Mouse (Mus musculus): ENCODE measurements around the gene Ccdc71.

Gene Ccdc71

GRCm38 (mm10) chr9:108489702-108490558 is 29.6 kb downstream of the Ccdc71 start:
- peak; percentile 48 for DNase-seq (ENCODE audit: low read depth, low spot score)

DNA sequence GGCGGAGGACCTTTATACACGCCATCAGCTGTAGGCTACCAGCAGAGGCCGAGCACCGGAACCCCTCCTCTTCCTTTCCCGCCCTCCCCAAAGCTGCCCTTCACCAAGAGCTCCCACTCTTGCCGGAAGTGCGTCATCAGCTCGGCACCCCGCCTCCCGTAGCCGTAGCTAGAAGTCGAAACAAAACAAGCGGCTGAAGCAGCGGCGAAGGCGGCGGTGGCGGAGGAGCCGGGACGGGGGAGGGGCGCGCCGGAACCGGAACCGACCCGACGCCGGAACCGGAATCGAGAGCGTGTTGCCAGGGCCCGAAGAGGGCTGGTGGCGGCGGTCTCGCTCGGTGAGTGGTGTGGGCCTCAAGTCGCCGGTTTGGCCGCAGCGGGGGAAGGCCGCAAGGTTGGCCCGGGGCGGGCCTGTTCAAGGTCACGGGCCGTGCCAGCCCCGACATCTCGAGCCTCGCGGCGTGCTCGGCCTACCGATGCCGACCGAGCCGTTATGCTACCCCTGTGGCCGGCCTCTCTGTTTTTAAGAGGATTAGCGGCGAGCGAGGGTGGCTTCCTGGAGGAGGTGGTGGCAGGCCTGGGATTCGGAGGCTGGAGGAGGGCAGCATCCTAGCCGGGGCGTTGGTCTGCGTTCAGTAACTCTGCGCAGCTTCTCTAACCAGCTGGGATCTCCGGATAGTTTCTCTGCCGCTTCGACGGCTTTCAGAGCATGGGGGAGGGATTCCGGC is 30.4 kb downstream of the Ccdc71 start, which contains the start of gene Usp19:
Gene Usp19 (plus strand): TSS at position 44 of the 727 bp plus-strand sequence.
- DNase-seq (ENCODE audit: low read depth, low spot score) = peak; percentile 98

- DNase-seq (ENCODE audit: low read depth, low spot score) = no peak
These were observed 30.9 kb downstream of the Ccdc71 start for GRCm38 (mm10) chr9:108491286-108491580.

- DNase-seq (ENCODE audit: low read depth, low spot score) = no peak
These were observed 31.9 kb downstream of the Ccdc71 start for GRCm38 (mm10) chr9:108492043-108492750.

- no peak for DNase-seq (ENCODE audit: low read depth, low spot score)
These were observed 32.9 kb downstream of the Ccdc71 start for GRCm38 (mm10) chr9:108493246-108493645.

DNA sequence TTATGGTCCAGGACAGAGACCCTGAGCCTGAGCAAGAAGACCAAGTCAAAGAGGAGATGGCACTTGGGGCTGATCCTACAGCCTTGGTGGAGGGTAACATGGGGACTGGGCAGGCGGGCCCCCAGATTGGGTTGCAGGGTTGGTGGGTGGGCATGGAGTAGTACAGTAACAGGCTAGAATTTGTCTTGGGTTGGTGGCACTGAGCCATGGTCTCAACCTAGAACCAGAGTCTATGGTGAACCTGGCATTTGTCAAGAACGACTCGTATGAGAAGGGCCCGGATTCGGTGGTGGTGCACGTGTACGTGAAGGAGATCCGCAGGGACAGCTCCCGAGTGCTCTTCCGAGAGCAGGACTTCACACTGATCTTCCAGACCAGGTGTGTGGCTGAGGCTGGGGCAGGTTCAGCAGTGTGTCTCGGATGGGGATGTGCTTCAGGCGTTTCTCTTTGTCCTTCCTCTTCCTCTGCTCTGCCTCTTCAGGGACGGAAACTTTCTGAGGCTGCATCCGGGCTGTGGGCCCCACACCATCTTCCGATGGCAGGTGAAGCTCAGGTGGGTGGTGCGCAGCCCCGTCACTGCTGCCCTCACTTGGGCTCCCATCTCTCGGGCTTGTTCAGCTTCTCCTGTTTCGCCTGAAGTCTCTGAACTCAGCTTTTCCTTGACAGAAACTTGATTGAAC is 34.0 kb downstream of the Ccdc71 start:
- DNase-seq (ENCODE audit: low read depth, low spot score) = no peak

DNA sequence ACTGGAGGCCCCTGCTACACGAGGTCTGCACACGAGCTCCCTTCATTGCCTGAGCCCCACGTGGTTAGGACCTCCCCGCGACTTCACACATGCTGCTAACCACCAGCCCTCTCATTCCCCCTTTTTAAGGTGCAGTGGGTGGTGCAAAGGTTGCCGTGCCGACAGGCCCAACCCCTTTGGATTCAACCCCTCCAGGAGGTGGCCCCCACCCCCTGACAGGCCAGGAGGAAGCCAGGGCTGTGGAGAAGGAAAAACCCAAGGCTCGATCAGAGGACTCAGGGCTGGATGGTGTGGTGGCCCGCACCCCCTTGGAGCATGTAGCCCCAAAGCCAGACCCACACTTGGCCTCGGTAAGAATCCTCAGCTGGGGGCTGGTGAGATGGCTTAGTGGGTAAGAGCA is 34.6 kb downstream of the Ccdc71 start:
- no peak for DNase-seq (ENCODE audit: low read depth, low spot score)

- no peak for DNase-seq (ENCODE audit: low read depth, low spot score)
These were observed 38.9 kb downstream of the Ccdc71 start for GRCm38 (mm10) chr9:108499231-108499630.

- DNase-seq (ENCODE audit: low read depth, low spot score) = no peak
These were observed 39.6 kb downstream of the Ccdc71 start for GRCm38 (mm10) chr9:108499943-108500342.

DNA sequence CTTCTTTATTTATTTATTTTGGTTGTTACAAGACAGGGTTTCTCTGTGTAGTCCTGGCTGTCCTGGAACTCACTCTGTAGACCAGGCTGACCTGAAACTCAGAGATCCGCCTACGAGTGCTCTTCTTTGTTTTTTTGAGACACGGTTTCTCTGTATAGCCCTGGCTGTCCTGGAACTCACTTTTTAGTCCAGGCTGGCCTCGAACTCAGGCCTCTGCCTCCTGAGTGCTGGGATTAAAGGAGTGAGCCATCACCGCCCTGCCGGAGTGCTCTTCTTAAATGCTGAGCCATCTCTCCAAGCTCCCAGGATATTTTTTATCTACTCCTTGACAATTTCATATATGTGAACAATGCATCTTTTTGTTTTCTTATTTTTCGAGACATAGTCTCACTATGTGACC is 46.6 kb downstream of the Ccdc71 start:
- DNase-seq (ENCODE audit: low read depth, low spot score) = no peak

DNA sequence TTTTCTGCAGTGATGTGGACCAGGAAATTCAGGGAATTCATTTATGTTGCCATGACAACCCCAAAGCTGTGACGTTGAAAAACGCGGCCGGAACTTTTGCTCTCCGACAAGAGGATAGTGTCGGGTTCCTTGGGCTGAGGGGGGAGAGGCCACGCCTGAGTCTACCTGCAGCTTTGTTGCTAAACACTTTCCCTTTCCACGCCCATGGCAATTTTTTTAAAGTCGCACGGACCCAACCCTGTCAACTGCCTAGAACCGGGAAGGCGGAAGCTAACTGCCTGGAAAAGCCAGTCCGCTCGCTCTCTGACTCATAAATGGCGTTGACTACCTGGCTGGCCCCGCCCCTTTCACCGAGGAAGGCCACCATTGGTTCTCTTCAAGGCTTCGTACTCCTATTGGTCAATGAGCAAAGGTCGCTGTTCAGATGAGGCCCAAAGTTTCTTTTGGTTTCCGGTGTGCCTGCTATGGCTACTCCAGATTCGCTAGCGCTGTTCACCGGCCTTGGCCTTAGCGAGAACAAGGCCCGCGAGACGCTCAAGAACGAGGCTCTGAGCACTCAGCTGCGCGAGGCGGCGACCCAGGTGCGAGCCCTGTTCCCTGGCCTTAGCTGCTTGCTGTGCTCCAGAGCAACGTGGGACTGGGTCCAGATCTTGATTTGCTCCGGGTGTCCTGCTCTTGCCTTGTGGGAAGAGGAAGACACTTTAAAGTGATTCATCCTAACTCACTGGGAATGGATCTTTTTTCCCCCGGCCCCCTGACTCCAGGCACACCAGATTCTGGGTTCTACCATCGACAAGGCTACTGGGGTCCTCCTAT is 47.5 kb downstream of the Ccdc71 start, which contains the start of gene Qars:
Gene Qars (plus strand): TSS at position 88 of the 816 bp plus-strand sequence.
- DNase-seq (ENCODE audit: low read depth, low spot score) = peak; percentile 98

- DNase-seq (ENCODE audit: low read depth, low spot score) = no peak
These were observed 48.4 kb downstream of the Ccdc71 start for GRCm38 (mm10) chr9:108508776-108509175.

Measured in A20 (cell line).